Mouse (Mus musculus) lung, adult 10 weeks (tissue): Measurements from ENCODE around the gene Olfr1441. TPM values are rescaled to one million over a fixed set of nuclear protein-coding genes. Genes with fewer than 3 reads are reported as not detected.

Experiments used
- polyA plus RNA-seq: library from polyadenylated mRNA; stranded (reverse); fragments of 350-450 nt; fragmentation: Illumina TruSeq; extraction: RNeasy Lipid Tissue Mini Kit (QIAGEN cat#74804); gene quantifications from one replicate; pipeline ENCODE4 v1.2.3, GENCODE M21; 2014; ENCODE audit warnings: low read depth, low replicate concordance; ENCODE audit not compliant: insufficient read depth

Gene Olfr1441
- not detected for polyA plus RNA-seq

GRCm38 (mm10) chr19:12417361-12417760, at the start of gene Olfr1441:
Olfr1441 (plus strand) TSS chr19:12417433.

GRCm38 (mm10) chr19:12386979-12387378, 30.3 kb upstream of the Olfr1441 start, which contains the start of gene Olfr1440:
Olfr1440 (plus strand) TSS chr19:12387279.

GRCm38 (mm10) chr19:12427605-12428004, 10.4 kb downstream of the Olfr1441 start, which contains the start of gene Pfpl:
Pfpl (plus strand) TSS chr19:12427905.

GRCm38 (mm10) chr19:12460282-12461249, 43.3 kb downstream of the Olfr1441 start, which contains the start of gene Mpeg1:
Mpeg1 (plus strand) TSS chr19:12460779.

Other genes starting within 250 kb of the Olfr1441 start
- gene Olfr1555-ps1, start 247.3 kb upstream of the Olfr1441 start, polyA plus RNA-seq: not detected
- not detected for gene Olfr1431, start 216.8 kb upstream of the Olfr1441 start, polyA plus RNA-seq
- not detected for gene Olfr1432, start 184.8 kb upstream of the Olfr1441 start, polyA plus RNA-seq
- not detected for gene Olfr262, start 175.8 kb upstream of the Olfr1441 start, polyA plus RNA-seq
- not detected for gene Olfr235, start 156.4 kb upstream of the Olfr1441 start, polyA plus RNA-seq
- gene Olfr1434, start 137.6 kb upstream of the Olfr1441 start, polyA plus RNA-seq: not detected
- not detected for gene Olfr1436, start 118.3 kb upstream of the Olfr1441 start, polyA plus RNA-seq
- gene Olfr1437, start 92.3 kb upstream of the Olfr1441 start, polyA plus RNA-seq: not detected
- not detected for gene Olfr1438-ps1, start 81.5 kb upstream of the Olfr1441 start, polyA plus RNA-seq
- gene Olfr1440, start 30.2 kb upstream of the Olfr1441 start, polyA plus RNA-seq: not detected
- gene Pfpl, start 10.5 kb downstream of the Olfr1441 start, polyA plus RNA-seq: not detected
- gene Mpeg1, start 43.3 kb downstream of the Olfr1441 start, polyA plus RNA-seq: 54.1 TPM
- gene Dtx4, start 84.0 kb downstream of the Olfr1441 start, polyA plus RNA-seq: 8.0 TPM
- 11.4 TPM for gene Fam111a, start 128.3 kb downstream of the Olfr1441 start, polyA plus RNA-seq
- not detected for gene Gm4952, start 182.5 kb downstream of the Olfr1441 start, polyA plus RNA-seq
- gene Glyat, start 215.9 kb downstream of the Olfr1441 start, polyA plus RNA-seq: not detected